Mouse (Mus musculus): ENCODE measurements around the gene 1700034J05Rik. TPM values are rescaled to one million over a fixed set of nuclear protein-coding genes. Genes with fewer than 3 reads are reported as not detected.

Gene 1700034J05Rik
- polyA plus RNA-seq, 1 experiment from 2014 or later, result not detected

GRCm38 (mm10) chr6:146909725-146910489 is 44.3 kb downstream of the 1700034J05Rik start:
- no peak overlapping the region for H3K9ac ChIP-seq (ENCODE audit: low read depth, low read length)
- H3K27ac ChIP-seq (ENCODE audit: low read depth, low read length), result no peak overlapping the region; the same call in 1 of the 2 replicates
- no peak for ATAC-seq
- no peak overlapping the region for H3K4me2 ChIP-seq (replicated peaks; ENCODE audit: low read depth)
- no peaks in the 10 kb centered on the region for H3K9me3 ChIP-seq (ENCODE audit: control insufficient read depth)
- peaks cover 3% of the 10 kb centered on the region for H3K4me1 ChIP-seq (replicated peaks; ENCODE audit: control insufficient read depth, insufficient read depth, low read length)
- TF ChIP-seq CTCF (IDR thresholded peaks at IDR 0.05; ENCODE audit: low read depth), result no peak
- H3K27me3 ChIP-seq (replicated peaks; ENCODE audit: control insufficient read depth, insufficient read depth, low read length), result no peaks in the 10 kb centered on the region
- H3K4me3 ChIP-seq (ENCODE audit: low read depth, low read length), result no peak overlapping the region
- WGBS, result 58% methylated on average over 5 of the region's 5 CpGs
- no peaks in the 10 kb centered on the region for H3K36me3 ChIP-seq (ENCODE audit: control insufficient read depth, insufficient read depth)

GRCm38 (mm10) chr6:146908801-146909200 is 45.4 kb downstream of the 1700034J05Rik start:
- no peak for ATAC-seq
- 85% methylated on average over 2 of the region's 2 CpGs for WGBS
- H3K9me3 ChIP-seq (ENCODE audit: control insufficient read depth), result no peaks in the 10 kb centered on the region
- no peak for TF ChIP-seq CTCF (IDR thresholded peaks at IDR 0.05; ENCODE audit: low read depth)
- no peak overlapping the region for H3K4me3 ChIP-seq (ENCODE audit: low read depth, low read length)
- H3K4me2 ChIP-seq (replicated peaks; ENCODE audit: low read depth), result no peak overlapping the region
- H3K27ac ChIP-seq (ENCODE audit: low read depth, low read length), result no peak overlapping the region
- H3K4me1 ChIP-seq (replicated peaks; ENCODE audit: control insufficient read depth, insufficient read depth, low read length), result peaks cover 3% of the 10 kb centered on the region
- H3K36me3 ChIP-seq (ENCODE audit: control insufficient read depth, insufficient read depth), result no peaks in the 10 kb centered on the region
- no peak overlapping the region for H3K9ac ChIP-seq (ENCODE audit: low read depth, low read length)
- no peaks in the 10 kb centered on the region for H3K27me3 ChIP-seq (replicated peaks; ENCODE audit: control insufficient read depth, insufficient read depth, low read length)

GRCm38 (mm10) chr6:146907795-146908190 is 46.4 kb downstream of the 1700034J05Rik start:
- H3K27ac ChIP-seq (ENCODE audit: low read depth, low read length), result peak overlapping the region; percentile 51; the same call in 1 of the 2 replicates

GRCm38 (mm10) chr6:146907061-146907794 is 47.0 kb downstream of the 1700034J05Rik start:
- H3K27ac ChIP-seq (ENCODE audit: low read depth, low read length), result peak overlapping the region; percentile 51
- no peaks in the 10 kb centered on the region for H3K9me3 ChIP-seq (ENCODE audit: control insufficient read depth)
- H3K4me1 ChIP-seq (replicated peaks; ENCODE audit: control insufficient read depth, insufficient read depth, low read length), result peaks cover 3% of the 10 kb centered on the region; the same call in 1 of the 2 replicates
- no peak for TF ChIP-seq CTCF (IDR thresholded peaks at IDR 0.05; ENCODE audit: low read depth)
- WGBS, result 51% methylated on average over 5 of the region's 5 CpGs
- no peak overlapping the region for H3K4me2 ChIP-seq (replicated peaks; ENCODE audit: low read depth)
- no peak overlapping the region for H3K4me3 ChIP-seq (ENCODE audit: low read depth, low read length)
- H3K9ac ChIP-seq (ENCODE audit: low read depth, low read length), result no peak overlapping the region
- no peaks in the 10 kb centered on the region for H3K27me3 ChIP-seq (replicated peaks; ENCODE audit: control insufficient read depth, insufficient read depth, low read length)
- peak; percentile 28; the same call in 1 of the 2 replicates for ATAC-seq
- no peaks in the 10 kb centered on the region for H3K36me3 ChIP-seq (ENCODE audit: control insufficient read depth, insufficient read depth)

More at GRCm38 (mm10) chr6:146907795-146908190, 46.4 kb downstream of the 1700034J05Rik start:
- no peak overlapping the region for H3K4me3 ChIP-seq (ENCODE audit: low read depth, low read length)
- no peaks in the 10 kb centered on the region for H3K36me3 ChIP-seq (ENCODE audit: control insufficient read depth, insufficient read depth)
- TF ChIP-seq CTCF (IDR thresholded peaks at IDR 0.05; ENCODE audit: low read depth), result no peak
- peak; percentile 62 for ATAC-seq
- no peak overlapping the region for H3K9ac ChIP-seq (ENCODE audit: low read depth, low read length)
- H3K27me3 ChIP-seq (replicated peaks; ENCODE audit: control insufficient read depth, insufficient read depth, low read length), result no peaks in the 10 kb centered on the region
- H3K4me2 ChIP-seq (replicated peaks; ENCODE audit: low read depth), result no peak overlapping the region
- no peaks in the 10 kb centered on the region for H3K9me3 ChIP-seq (ENCODE audit: control insufficient read depth)
- H3K4me1 ChIP-seq (replicated peaks; ENCODE audit: control insufficient read depth, insufficient read depth, low read length), result peaks cover 3% of the 10 kb centered on the region
- 51% methylated on average over 1 of the region's 1 CpGs for WGBS

- Histone ChIP-seq H3K4me2 (replicated peaks; ENCODE audit: low read depth) (no peak overlapping the region), H3K9me3 (ENCODE audit: control insufficient read depth) (no peaks in the 10 kb centered on the region), H3K27me3 (replicated peaks; ENCODE audit: control insufficient read depth, insufficient read depth, low read length) (no peaks in the 10 kb centered on the region), H3K9ac (ENCODE audit: low read depth, low read length) (no peak overlapping the region), H3K36me3 (ENCODE audit: control insufficient read depth, insufficient read depth) (no peaks in the 10 kb centered on the region), H3K4me3 (ENCODE audit: low read depth, low read length) (no peak overlapping the region), H3K27ac (ENCODE audit: low read depth, low read length) (no peak overlapping the region), H3K4me1 (replicated peaks; ENCODE audit: control insufficient read depth, insufficient read depth, low read length) (peaks cover 3% of the 10 kb centered on the region; the same call in 1 of the 2 replicates)
- ATAC-seq, result peak; percentile 52
- TF ChIP-seq CTCF (IDR thresholded peaks at IDR 0.05; ENCODE audit: low read depth), result no peak
- WGBS, result 54% methylated on average over 3 of the region's 3 CpGs
These were observed 48.0 kb downstream of the 1700034J05Rik start for GRCm38 (mm10) chr6:146906000-146906786.
